Mouse (Mus musculus) myocyte (in vitro differentiated cells): ENCODE data around the gene Siah1a. TPM values are rescaled to one million over a fixed set of nuclear protein-coding genes. Genes with fewer than 3 reads are reported as not detected.

Experiments
- H3K27me3 ChIP-seq: one replicate; pipeline ENCODE4 v1.6.1; 2011; ENCODE audit not compliant: control insufficient read depth, insufficient read depth, insufficient read length
- H3K36me3 ChIP-seq: one replicate; pipeline ENCODE4 v1.6.1; 2011; ENCODE audit not compliant: control insufficient read depth, insufficient read depth
- H3K4me2 ChIP-seq: one replicate; pipeline ENCODE4 v1.6.1; 2011; ENCODE audit warnings: low read depth, control low read depth
- H3K4me3 ChIP-seq: one replicate; pipeline ENCODE4 v1.5.1; 2011; ENCODE audit warnings: mild to moderate bottlenecking, control low read depth, moderate library complexity
- H3K79me2 ChIP-seq: one replicate; pipeline ENCODE4 v1.6.1; 2011; ENCODE audit not compliant: control insufficient read depth, insufficient read depth
- H3ac ChIP-seq: one replicate; pipeline ENCODE4 v1.6.1; 2011; ENCODE audit not compliant: control insufficient read depth, insufficient read length
- CEBPB ChIP-seq: IDR thresholded peaks from 2 replicates; pipeline ENCODE4 v1.6.1; 2011; ENCODE audit warnings: mild to moderate bottlenecking, moderate library complexity; ENCODE audit not compliant: poor library complexity, insufficient read depth, severe bottlenecking
- E2F4 ChIP-seq: IDR thresholded peaks from one replicate; pipeline ENCODE4 v1.6.1; 2011; ENCODE audit warnings: mild to moderate bottlenecking, control low read depth, moderate library complexity; ENCODE audit not compliant: insufficient read depth
- MAX ChIP-seq: IDR thresholded peaks from one replicate; pipeline ENCODE4 v1.6.1; 2011; ENCODE audit warnings: low read depth, mild to moderate bottlenecking, control low read depth
- MYOD1 ChIP-seq, 3 experiments: IDR thresholded peaks; one replicate each; pipeline ENCODE4 v1.6.1; 2011; ENCODE audit warnings: control low read depth in 2 of 3, low read depth in 2 of 3, mild to moderate bottlenecking in 2 of 3, moderate library complexity in 1 of 3; ENCODE audit not compliant: insufficient read length in 2 of 3, control insufficient read depth in 1 of 3
- MYOG ChIP-seq, 3 experiments: IDR thresholded peaks; one replicate each; pipeline ENCODE4 v1.6.1; 2011; ENCODE audit warnings: control low read depth in 2 of 3, low read depth in 2 of 3, mild to moderate bottlenecking in 2 of 3; ENCODE audit not compliant: insufficient read length in 2 of 3, control insufficient read depth in 1 of 3, insufficient read depth in 1 of 3
- POLR2A ChIP-seq: IDR thresholded peaks from one replicate; pipeline ENCODE4 v1.6.1; 2011; ENCODE audit warnings: low read depth, mild to moderate bottlenecking, control low read depth, moderate library complexity; ENCODE audit not compliant: insufficient read length
- POLR2AphosphoS2 ChIP-seq: IDR thresholded peaks from one replicate; pipeline ENCODE4 v1.6.1; 2011; ENCODE audit warnings: low read depth, control low read depth; ENCODE audit not compliant: insufficient read length
- REST ChIP-seq: IDR thresholded peaks from one replicate; pipeline ENCODE4 v1.6.1; 2011; ENCODE audit warnings: mild to moderate bottlenecking, control low read depth, moderate library complexity; ENCODE audit not compliant: insufficient read depth, insufficient read length
- SRF ChIP-seq: IDR thresholded peaks from one replicate; pipeline ENCODE4 v1.6.1; 2011; ENCODE audit warnings: low read depth; ENCODE audit not compliant: control insufficient read depth, insufficient read length
- TCF12 ChIP-seq: IDR thresholded peaks from one replicate; pipeline ENCODE4 v1.6.1; 2011; ENCODE audit warnings: mild to moderate bottlenecking, control low read depth; ENCODE audit not compliant: poor library complexity, insufficient read depth, severe bottlenecking
- TCF3 ChIP-seq: IDR thresholded peaks from one replicate; pipeline ENCODE4 v1.6.1; 2011; ENCODE audit warnings: low read depth, control low read depth; ENCODE audit not compliant: insufficient read length
- USF1 ChIP-seq: IDR thresholded peaks from one replicate; pipeline ENCODE4 v1.6.1; 2011; ENCODE audit warnings: low read depth, mild to moderate bottlenecking, control low read depth, moderate library complexity
- polyA plus RNA-seq: library from polyadenylated mRNA; unstranded; fragments of >200 nt; fragmentation: generic; extraction: Trizol; gene quantifications from one replicate; pipeline ENCODE4 v1.2.1, GENCODE M21; 2012; ENCODE audit warnings: missing spikeins

Siah1a gene
- polyA plus RNA-seq, 1 experiment, result 12.0 TPM

DNA sequence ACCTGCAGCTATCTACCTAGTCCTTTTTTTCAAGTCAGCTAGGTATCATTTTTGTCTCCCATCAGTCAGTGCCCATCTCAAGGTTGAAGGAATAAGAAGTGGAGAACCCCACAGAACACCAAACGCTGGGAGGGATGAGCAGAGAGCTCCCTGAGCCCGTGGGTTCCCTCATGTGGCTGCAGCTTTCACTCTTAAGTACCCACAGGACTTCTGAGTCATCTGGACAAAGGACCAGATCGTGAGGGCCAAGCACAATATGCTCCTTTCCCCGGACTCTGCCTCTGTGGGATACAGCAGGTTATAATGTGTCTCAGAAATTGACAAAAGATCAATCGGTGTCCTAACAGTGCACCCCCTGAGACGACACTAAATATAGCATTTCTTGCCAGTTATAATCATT, 18.8 kb downstream of the Siah1a start:
- Histone ChIP-seq H3ac (no peak overlapping the region), H3K27me3 (no peaks in the 10 kb centered on the region), H3K4me2 (no peak overlapping the region), H3K79me2 (peaks cover 59% of the 10 kb centered on the region), H3K36me3 (peaks cover 6% of the 10 kb centered on the region), H3K4me3 (no peak overlapping the region)
- no peak for TF ChIP-seq MYOG (IDR thresholded peaks at IDR 0.05; ENCODE audit: control insufficient read depth in 1 of 3, insufficient read depth in 1 of 3, insufficient read length in 2 of 3, low read depth in 2 of 3)

DNA sequence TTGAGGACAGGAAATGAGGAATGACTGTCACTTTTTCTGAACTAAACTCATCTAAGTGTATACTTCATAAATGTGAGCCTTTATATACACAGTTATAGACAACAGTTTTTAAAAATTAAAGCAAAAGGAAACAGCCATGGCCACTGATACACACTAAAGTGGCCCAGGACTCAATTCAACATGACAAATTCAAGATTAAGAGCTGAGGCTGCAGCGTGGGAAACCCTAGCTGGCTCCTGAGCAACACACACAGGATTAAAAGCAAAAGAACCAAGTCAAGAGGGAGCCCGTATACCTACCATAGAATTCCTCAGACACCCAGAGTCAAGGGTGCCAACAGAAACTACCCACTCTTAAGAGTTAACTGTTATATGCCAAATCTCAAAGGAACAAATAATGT, 24.2 kb downstream of the Siah1a start:
- TF ChIP-seq REST (no peak), E2F4 (no peak), TCF12 (no peak), USF1 (no peak), MAX (no peak), TCF3 (no peak), MYOG (IDR thresholded peaks at IDR 0.05; ENCODE audit: control insufficient read depth in 1 of 3, insufficient read depth in 1 of 3, insufficient read length in 2 of 3, low read depth in 2 of 3) (no peak), CEBPB (no peak), SRF (no peak)
- Histone ChIP-seq H3K27me3 (no peaks in the 10 kb centered on the region), H3ac (no peak overlapping the region), H3K4me2 (no peak overlapping the region), H3K36me3 (peaks cover 16% of the 10 kb centered on the region), H3K79me2 (peaks cover 17% of the 10 kb centered on the region), H3K4me3 (no peak overlapping the region)

DNA sequence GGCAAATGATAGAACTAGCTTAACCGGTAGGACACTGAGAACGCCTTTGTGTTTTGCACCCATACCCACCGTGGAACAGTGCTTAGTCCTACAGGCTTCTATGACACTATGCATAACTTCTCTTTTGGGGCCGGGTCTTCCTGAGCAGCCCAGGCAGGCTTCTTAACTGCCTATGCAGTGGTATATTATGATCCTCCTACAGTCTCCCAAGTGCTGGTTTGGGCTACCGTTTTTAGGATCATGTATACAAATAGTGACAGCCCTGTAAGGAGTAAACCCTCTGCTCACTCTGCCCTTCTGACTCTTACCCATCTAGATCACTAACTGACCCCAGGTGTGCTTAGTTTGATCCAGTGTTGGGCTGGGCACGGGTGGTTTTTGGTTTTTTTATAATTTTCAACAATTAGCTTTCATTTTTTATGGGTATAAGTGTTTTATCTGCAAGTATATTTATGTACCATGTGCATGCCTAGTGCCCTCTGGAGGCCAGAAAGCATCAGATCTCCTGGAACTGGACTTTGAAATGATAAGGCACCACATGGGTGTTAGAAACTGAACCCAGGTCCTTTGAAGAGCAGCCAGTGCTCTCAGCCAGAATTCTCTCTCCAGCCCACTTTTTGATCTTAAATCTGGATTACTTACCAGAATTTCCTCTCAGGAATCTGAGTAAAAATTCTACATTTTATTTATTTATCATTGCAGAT, 24.8 kb downstream of the Siah1a start:
- Histone ChIP-seq H3K79me2 (peaks cover 11% of the 10 kb centered on the region), H3K4me2 (no peak overlapping the region), H3K36me3 (peaks cover 16% of the 10 kb centered on the region), H3K27me3 (no peaks in the 10 kb centered on the region), H3ac (no peak overlapping the region), H3K4me3 (no peak overlapping the region)
- TF ChIP-seq USF1 (no peak), POLR2A (no peak), MYOD1 (IDR thresholded peaks at IDR 0.05; ENCODE audit: control insufficient read depth in 1 of 3, insufficient read length in 2 of 3, low read depth in 2 of 3) (no peak), MYOG (IDR thresholded peaks at IDR 0.05; ENCODE audit: control insufficient read depth in 1 of 3, insufficient read depth in 1 of 3, insufficient read length in 2 of 3, low read depth in 2 of 3) (no peak), TCF3 (no peak), E2F4 (no peak), POLR2AphosphoS2 (no peak)

DNA sequence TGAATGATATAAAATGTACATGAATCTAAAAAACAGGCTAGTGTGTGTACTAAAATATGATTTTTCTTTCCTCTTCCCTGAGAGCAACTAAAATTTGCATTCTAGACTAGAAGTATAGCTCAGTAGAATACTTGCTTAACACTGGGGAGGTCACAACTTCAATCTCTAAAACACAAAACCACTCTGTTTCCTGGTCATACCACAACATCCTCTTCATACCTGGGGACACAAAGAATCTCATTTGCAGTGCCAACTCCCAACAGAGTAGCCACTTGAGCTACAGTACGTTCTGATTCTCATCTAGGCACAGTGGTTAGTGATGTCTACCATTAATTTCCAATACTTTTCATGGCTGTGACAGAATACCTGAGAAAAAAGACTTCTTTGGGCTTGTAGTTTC, 26.4 kb downstream of the Siah1a start:
- Histone ChIP-seq H3K4me3 (no peak overlapping the region), H3K27me3 (no peaks in the 10 kb centered on the region), H3K79me2 (peaks cover 10% of the 10 kb centered on the region), H3ac (no peak overlapping the region), H3K4me2 (no peak overlapping the region), H3K36me3 (peaks cover 20% of the 10 kb centered on the region)
- TF ChIP-seq REST (no peak), MYOD1 (IDR thresholded peaks at IDR 0.05; ENCODE audit: control insufficient read depth in 1 of 3, insufficient read length in 2 of 3, low read depth in 2 of 3) (no peak), E2F4 (no peak), POLR2AphosphoS2 (no peak), TCF3 (no peak), MAX (no peak), MYOG (IDR thresholded peaks at IDR 0.05; ENCODE audit: control insufficient read depth in 1 of 3, insufficient read depth in 1 of 3, insufficient read length in 2 of 3, low read depth in 2 of 3) (no peak), USF1 (no peak), CEBPB (no peak), TCF12 (no peak), POLR2A (no peak), SRF (no peak)

DNA sequence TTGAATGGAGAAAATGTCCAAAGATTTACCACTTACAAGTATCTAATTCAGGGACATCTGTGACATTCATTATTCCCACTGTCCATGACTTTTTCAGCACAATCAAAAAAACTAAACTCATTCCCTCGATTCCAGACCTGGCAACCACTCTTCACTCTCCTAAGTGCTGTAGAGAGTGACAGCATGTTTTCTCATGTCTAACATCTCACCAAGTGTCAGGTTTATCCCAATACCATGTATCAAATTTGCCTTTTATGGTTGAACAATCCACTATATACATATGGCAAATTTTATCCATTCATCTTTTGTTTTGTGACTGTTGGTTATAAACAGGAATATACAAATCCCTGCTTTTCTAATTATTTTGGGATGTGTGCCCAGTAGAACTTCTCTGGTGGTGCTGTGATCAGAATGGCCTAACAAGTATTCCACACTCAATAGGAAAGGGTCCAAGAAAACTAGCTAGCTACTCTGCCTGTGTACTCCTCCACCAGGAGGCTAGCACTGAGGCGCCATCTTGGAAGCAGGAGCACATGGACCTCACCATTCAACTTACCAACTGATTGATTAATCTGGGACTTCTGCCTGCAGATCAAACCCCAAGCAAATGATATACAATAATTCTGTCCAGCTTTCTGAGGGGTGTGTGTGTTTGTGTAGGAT, 27.3 kb downstream of the Siah1a start:
- no peak for TF ChIP-seq SRF
- TF ChIP-seq REST, result no peak
- no peak for TF ChIP-seq TCF3
- no peak for TF ChIP-seq TCF12
- no peak for TF ChIP-seq MYOD1 (IDR thresholded peaks at IDR 0.05; ENCODE audit: control insufficient read depth in 1 of 3, insufficient read length in 2 of 3, low read depth in 2 of 3)
- no peak for TF ChIP-seq MYOG (IDR thresholded peaks at IDR 0.05; ENCODE audit: control insufficient read depth in 1 of 3, insufficient read depth in 1 of 3, insufficient read length in 2 of 3, low read depth in 2 of 3)
- Histone ChIP-seq H3K27me3 (no peaks in the 10 kb centered on the region), H3K4me2 (no peak overlapping the region), H3K36me3 (peaks cover 19% of the 10 kb centered on the region), H3ac (no peak overlapping the region), H3K4me3 (no peak overlapping the region), H3K79me2 (peaks cover 8% of the 10 kb centered on the region)
